Mouse (Mus musculus): ENCODE measurements around the gene Vmn2r56. TPM values are rescaled to one million over a fixed set of nuclear protein-coding genes. Genes with fewer than 3 reads are reported as not detected.

Gene Vmn2r56
- polyA plus RNA-seq, 1 experiment, result not detected

Other genes with a start within 250 kb of the Vmn2r56 start
- gene 2900092C05Rik, start 222.5 kb downstream of the Vmn2r56 start, polyA plus RNA-seq (2012; rRNA removed), result not detected in 2 replicates
- gene Vmn2r53, start 126.2 kb downstream of the Vmn2r56 start, polyA plus RNA-seq (2012; rRNA removed), result not detected in 2 replicates
- not detected in 2 replicates for gene Vmn2r54, start 94.7 kb downstream of the Vmn2r56 start, polyA plus RNA-seq (2012; rRNA removed)
- not detected in 2 replicates for gene Vmn2r55, start 50.0 kb downstream of the Vmn2r56 start, polyA plus RNA-seq (2012; rRNA removed)
- 0.15 and 0.24 TPM in 2 replicates for gene Zscan18, start 68.6 kb upstream of the Vmn2r56 start, polyA plus RNA-seq (2012; rRNA removed)
- gene Zfp329, start 83.9 kb upstream of the Vmn2r56 start, polyA plus RNA-seq (2012; rRNA removed), result 0.11 and 0.22 TPM in 2 replicates
- gene Zfp110, start 99.8 kb upstream of the Vmn2r56 start, polyA plus RNA-seq (2012; rRNA removed), result 3.3 and 5.3 TPM in 2 replicates
- 0.15 TPM in 2 replicates for gene Zfp128, start 146.2 kb upstream of the Vmn2r56 start, polyA plus RNA-seq (2012; rRNA removed)
- 4.0 and 5.6 TPM in 2 replicates for gene Zscan22, start 162.8 kb upstream of the Vmn2r56 start, polyA plus RNA-seq (2012; rRNA removed)
- 1,663 and 2,242 TPM in 2 replicates for gene Rps5, start 187.3 kb upstream of the Vmn2r56 start, polyA plus RNA-seq (2012; rRNA removed)
- 0.22 and 0.41 TPM in 2 replicates for gene Rnf225, start 192.4 kb upstream of the Vmn2r56 start, polyA plus RNA-seq (2012; rRNA removed)
- gene Zfp324, start 230.8 kb upstream of the Vmn2r56 start, polyA plus RNA-seq (2012; rRNA removed), result 3.1 and 3.5 TPM in 2 replicates
- 1.2 and 1.8 TPM in 2 replicates for gene Zfp446, start 242.8 kb upstream of the Vmn2r56 start, polyA plus RNA-seq (2012; rRNA removed)